Mouse (Mus musculus) kidney, adult 2 months (tissue): Measurements from ENCODE around the gene Piezo1.

Experiments
- CTCF ChIP-seq: fragments of 200-500 bp; conservative IDR thresholded peaks from 2 replicates; pipeline ENCODE4 v1.5.1; 2011; ENCODE audit warnings: low read depth, mild to moderate bottlenecking, control low read depth, low read length, moderate library complexity, mixed read lengths; ENCODE audit not compliant: insufficient read depth, insufficient read length
- POLR2A ChIP-seq: fragments of 200-500 bp; IDR thresholded peaks from one replicate; pipeline ENCODE4 v1.6.1; 2011; ENCODE audit warnings: low read depth, low read length, control low read depth

- TF ChIP-seq POLR2A (no peak), CTCF (no peak)
These were observed 7.7 kb upstream of the Piezo1 start for GRCm38 (mm10) chr8:122558671-122559349.
